Mouse (Mus musculus): ENCODE measurements around the gene Rasal1. TPM values are rescaled to one million over a fixed set of nuclear protein-coding genes. Genes with fewer than 3 reads are reported as not detected.

The Rasal1 gene
- polyA plus RNA-seq, 1 experiment: 2.0 TPM

DNA sequence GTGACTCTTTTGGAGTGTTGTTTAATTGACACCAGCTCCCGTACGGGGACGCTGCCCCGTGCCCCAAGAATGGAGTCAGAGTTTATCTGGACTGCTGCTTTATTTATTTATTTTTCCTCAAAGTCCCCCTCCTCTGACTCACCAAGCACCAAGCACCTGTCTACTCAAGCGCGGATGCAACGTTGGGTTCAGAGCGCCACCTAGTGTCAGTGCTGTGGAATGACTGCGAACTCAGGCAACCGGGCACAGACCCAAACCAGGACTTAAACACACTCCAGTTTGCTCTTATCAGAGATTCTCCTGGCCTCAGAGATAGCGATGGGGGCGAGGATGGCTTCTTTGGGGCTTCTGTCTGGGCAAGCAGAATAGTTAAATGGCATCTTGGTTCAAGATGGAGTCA lies 25.0 kb downstream of the Rasal1 start:
- Histone ChIP-seq H3K4me1 (ENCODE audit: control insufficient read depth, insufficient read depth, low read length) (no peaks in the 10 kb centered on the region), H3K9me3 (replicated peaks; ENCODE audit: control insufficient read depth, insufficient read depth, low read length, poor library complexity, severe bottlenecking) (no peaks in the 10 kb centered on the region), H3K9ac (ENCODE audit: low read depth, poor library complexity, severe bottlenecking) (no peak overlapping the region), H3K4me3 (ENCODE audit: low read depth, low read length) (no peak overlapping the region), H3K36me3 (ENCODE audit: control insufficient read depth, insufficient read depth, low read length, poor library complexity, severe bottlenecking) (no peaks in the 10 kb centered on the region), H3K27ac (ENCODE audit: insufficient read depth, low read length) (no peak overlapping the region), H3K27me3 (ENCODE audit: control insufficient read depth, insufficient read depth, low read length, poor library complexity, severe bottlenecking) (no peaks in the 10 kb centered on the region)
- TF ChIP-seq EP300 (IDR thresholded peaks at IDR 0.05; ENCODE audit: insufficient read depth, low read depth, low read length) (0 out of 2 replicates have a peak, but pooled peaks have one; percentile 7), CTCF (IDR thresholded peaks at IDR 0.05; ENCODE audit: low read depth, low read length) (peak; percentile 98), POLR2A (IDR thresholded peaks at IDR 0.05; ENCODE audit: insufficient read depth, low read length) (no peak)

- peak overlapping the region; percentile 15; the same call in 1 of the 2 replicates for H3K9ac ChIP-seq (ENCODE audit: low read depth, poor library complexity, severe bottlenecking)
- TF ChIP-seq EP300 (IDR thresholded peaks at IDR 0.05; ENCODE audit: insufficient read depth, low read depth, low read length) (no peak), POLR2A (IDR thresholded peaks at IDR 0.05; ENCODE audit: insufficient read depth, low read length) (peak; percentile 17)
- H3K27me3 ChIP-seq (ENCODE audit: control insufficient read depth, insufficient read depth, low read length, poor library complexity, severe bottlenecking): no peaks in the 10 kb centered on the region
- no peaks in the 10 kb centered on the region for H3K4me1 ChIP-seq (ENCODE audit: control insufficient read depth, insufficient read depth, low read length)
- no peak overlapping the region for H3K27ac ChIP-seq (ENCODE audit: insufficient read depth, low read length)
- no peaks in the 10 kb centered on the region for H3K9me3 ChIP-seq (replicated peaks; ENCODE audit: control insufficient read depth, insufficient read depth, low read length, poor library complexity, severe bottlenecking)
- 0 out of 2 replicates have a peak overlapping the region, but pooled peaks have one; percentile 5 for H3K4me3 ChIP-seq (ENCODE audit: low read depth, low read length)
- H3K36me3 ChIP-seq (ENCODE audit: control insufficient read depth, insufficient read depth, low read length, poor library complexity, severe bottlenecking): no peaks in the 10 kb centered on the region
Measured at GRCm38 (mm10) chr5:120674229-120675145, 25.9 kb downstream of the Rasal1 start.

DNA sequence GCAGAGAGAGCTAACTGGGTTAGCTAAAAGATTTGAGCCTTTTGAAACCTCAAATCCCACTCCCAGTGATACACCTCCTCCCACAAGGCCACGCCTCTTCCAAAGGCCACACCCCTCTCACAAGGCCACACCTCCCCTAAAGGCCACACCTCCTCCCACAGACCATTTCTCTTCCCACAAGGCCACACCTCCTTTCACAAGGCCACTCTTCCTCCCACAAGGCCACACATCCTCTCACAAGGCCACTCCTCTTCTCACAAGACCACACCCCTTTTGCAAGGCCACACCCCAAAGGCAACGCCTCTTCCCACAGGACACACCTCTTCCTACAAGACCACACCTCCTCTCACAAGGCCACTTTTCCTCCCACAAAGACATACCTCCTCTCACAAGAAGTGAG lies 28.9 kb downstream of the Rasal1 start:
- Histone ChIP-seq H3K27ac (ENCODE audit: insufficient read depth, low read length) (no peak overlapping the region), H3K9me3 (replicated peaks; ENCODE audit: control insufficient read depth, insufficient read depth, low read length, poor library complexity, severe bottlenecking) (no peaks in the 10 kb centered on the region), H3K36me3 (ENCODE audit: control insufficient read depth, insufficient read depth, low read length, poor library complexity, severe bottlenecking) (no peaks in the 10 kb centered on the region), H3K27me3 (ENCODE audit: control insufficient read depth, insufficient read depth, low read length, poor library complexity, severe bottlenecking) (no peaks in the 10 kb centered on the region), H3K4me1 (ENCODE audit: control insufficient read depth, insufficient read depth, low read length) (no peaks in the 10 kb centered on the region), H3K4me3 (ENCODE audit: low read depth, low read length) (no peak overlapping the region), H3K9ac (ENCODE audit: low read depth, poor library complexity, severe bottlenecking) (no peak overlapping the region)
- TF ChIP-seq CTCF (IDR thresholded peaks at IDR 0.05; ENCODE audit: low read depth, low read length) (no peak), EP300 (IDR thresholded peaks at IDR 0.05; ENCODE audit: insufficient read depth, low read depth, low read length) (no peak), POLR2A (IDR thresholded peaks at IDR 0.05; ENCODE audit: insufficient read depth, low read length) (no peak)

- peak overlapping the region; percentile 5; the same call in 1 of the 2 replicates for H3K27ac ChIP-seq (ENCODE audit: insufficient read depth, low read length)
- H3K36me3 ChIP-seq (ENCODE audit: control insufficient read depth, insufficient read depth, low read length, poor library complexity, severe bottlenecking): no peaks in the 10 kb centered on the region
- no peaks in the 10 kb centered on the region for H3K4me1 ChIP-seq (ENCODE audit: control insufficient read depth, insufficient read depth, low read length)
- TF ChIP-seq EP300 (IDR thresholded peaks at IDR 0.05; ENCODE audit: insufficient read depth, low read depth, low read length) (peak; percentile 29; the same call in 1 of the 2 replicates), POLR2A (IDR thresholded peaks at IDR 0.05; ENCODE audit: insufficient read depth, low read length) (no peak), CTCF (IDR thresholded peaks at IDR 0.05; ENCODE audit: low read depth, low read length) (peak; percentile 76)
- no peaks in the 10 kb centered on the region for H3K9me3 ChIP-seq (replicated peaks; ENCODE audit: control insufficient read depth, insufficient read depth, low read length, poor library complexity, severe bottlenecking)
- no peaks in the 10 kb centered on the region for H3K27me3 ChIP-seq (ENCODE audit: control insufficient read depth, insufficient read depth, low read length, poor library complexity, severe bottlenecking)
- peak overlapping the region; percentile 59 for H3K4me3 ChIP-seq (ENCODE audit: low read depth, low read length)
- peak overlapping the region; percentile 41 for H3K9ac ChIP-seq (ENCODE audit: low read depth, poor library complexity, severe bottlenecking)
Measured at GRCm38 (mm10) chr5:120679676-120680555, 31.3 kb downstream of the Rasal1 start.

GRCm38 (mm10) chr5:120680918-120681317 lies 32.3 kb downstream of the Rasal1 start:
- Histone ChIP-seq H3K9ac (ENCODE audit: low read depth, poor library complexity, severe bottlenecking) (peak overlapping the region; percentile 12), H3K27ac (ENCODE audit: insufficient read depth, low read length) (no peak overlapping the region), H3K4me1 (ENCODE audit: control insufficient read depth, insufficient read depth, low read length) (no peaks in the 10 kb centered on the region), H3K27me3 (ENCODE audit: control insufficient read depth, insufficient read depth, low read length, poor library complexity, severe bottlenecking) (no peaks in the 10 kb centered on the region), H3K4me3 (ENCODE audit: low read depth, low read length) (peak overlapping the region; percentile 52), H3K36me3 (ENCODE audit: control insufficient read depth, insufficient read depth, low read length, poor library complexity, severe bottlenecking) (no peaks in the 10 kb centered on the region), H3K9me3 (replicated peaks; ENCODE audit: control insufficient read depth, insufficient read depth, low read length, poor library complexity, severe bottlenecking) (no peaks in the 10 kb centered on the region)
- TF ChIP-seq EP300 (IDR thresholded peaks at IDR 0.05; ENCODE audit: insufficient read depth, low read depth, low read length) (no peak), POLR2A (IDR thresholded peaks at IDR 0.05; ENCODE audit: insufficient read depth, low read length) (no peak), CTCF (IDR thresholded peaks at IDR 0.05; ENCODE audit: low read depth, low read length) (no peak)

Measured in ES-Bruce4 (cell line).